Mouse (Mus musculus) MEL (cell line): ENCODE measurements around the gene Slco3a1. TPM values are rescaled to one million over a fixed set of nuclear protein-coding genes. Genes with fewer than 3 reads are reported as not detected.

Experiments used
- DNase-seq: peaks from one replicate; pipeline ENCODE4 v3.0.0; 2011; ENCODE audit warnings: low read depth, low spot score
- H3K27ac ChIP-seq: 2 replicates; pipeline ENCODE4 v1.5.1; 2012; ENCODE audit warnings: low read depth, mild to moderate bottlenecking, control low read depth, low read length, moderate library complexity; ENCODE audit not compliant: control insufficient read depth
- H3K27me3 ChIP-seq, 2 experiments: fragments of 150-350 bp in 1 of 2; sonication (generic) in 1 of 2; 2 replicates each; pipeline ENCODE4 v1.6.1; 2012; ENCODE audit warnings: low read length in 2 of 2, mild to moderate bottlenecking in 2 of 2, improper control_type of control experiment in 1 of 2, moderate library complexity in 1 of 2; ENCODE audit not compliant: insufficient read depth in 2 of 2, control insufficient read depth in 1 of 2
- H3K36me3 ChIP-seq, 2 experiments: 2 replicates each; pipeline ENCODE4 v1.6.1; 2012 to 2014; ENCODE audit warnings: low read length in 2 of 2, improper control_type of control experiment in 1 of 2, inconsistent platforms in 1 of 2, mild to moderate bottlenecking in 1 of 2; ENCODE audit not compliant: insufficient read depth in 2 of 2, control insufficient read depth in 1 of 2
- H3K4me1 ChIP-seq, 2 experiments: fragments of 150-350 bp in 1 of 2; sonication (generic) in 1 of 2; 2 replicates each; pipeline ENCODE4 v1.6.1; 2012; ENCODE audit warnings: low read length in 2 of 2, improper control_type of control experiment in 1 of 2, mild to moderate bottlenecking in 1 of 2; ENCODE audit not compliant: insufficient read depth in 2 of 2, control insufficient read depth in 1 of 2
- H3K4me3 ChIP-seq, 2 experiments: fragments of 150-350 bp in 1 of 2; sonication (generic) in 1 of 2; 2 replicates each; pipeline ENCODE4 v1.5.1; 2012; ENCODE audit warnings: low read depth in 2 of 2, low read length in 2 of 2, mild to moderate bottlenecking in 2 of 2, moderate library complexity in 2 of 2, control low read depth in 1 of 2, improper control_type of control experiment in 1 of 2; ENCODE audit not compliant: control insufficient read depth in 1 of 2, insufficient read depth in 1 of 2
- H3K79me2 ChIP-seq: 2 replicates; pipeline ENCODE4 v1.6.1; 2012; ENCODE audit warnings: mild to moderate bottlenecking, low read length, moderate library complexity; ENCODE audit not compliant: control insufficient read depth, poor library complexity, insufficient read depth
- H3K9ac ChIP-seq: 2 replicates; pipeline ENCODE4 v1.6.1; 2012; ENCODE audit warnings: low read depth, mild to moderate bottlenecking, control low read depth, low read length, moderate library complexity; ENCODE audit not compliant: control insufficient read depth, poor library complexity, severe bottlenecking
- H3K9me3 ChIP-seq: fragments of 150-350 bp; sonication (generic); replicated peaks from 2 replicates; pipeline ENCODE4 v1.6.1; 2012; ENCODE audit warnings: mild to moderate bottlenecking, low read length, improper control_type of control experiment, moderate library complexity; ENCODE audit not compliant: insufficient read depth
- BHLHE40 ChIP-seq: IDR thresholded peaks from 2 replicates; pipeline ENCODE4 v1.6.1; 2012; ENCODE audit warnings: low read depth, mild to moderate bottlenecking, inconsistent platforms, low read length, improper control_type of control experiment, borderline replicate concordance
- CHD1 ChIP-seq: IDR thresholded peaks from 2 replicates; pipeline ENCODE4 v1.6.1; 2012; ENCODE audit warnings: low read depth, mild to moderate bottlenecking, inconsistent platforms, low read length, improper control_type of control experiment
- CHD2 ChIP-seq: IDR thresholded peaks from 2 replicates; pipeline ENCODE4 v1.6.1; 2011; ENCODE audit warnings: low read length, improper control_type of control experiment
- E2F4 ChIP-seq: IDR thresholded peaks from 2 replicates; pipeline ENCODE4 v1.6.1; 2011; ENCODE audit warnings: low read depth, low read length, improper control_type of control experiment, borderline replicate concordance
- ELF1 ChIP-seq: IDR thresholded peaks from 2 replicates; pipeline ENCODE4 v1.6.1; 2014; ENCODE audit warnings: low read depth, mild to moderate bottlenecking, inconsistent platforms, low read length, improper control_type of control experiment, moderate library complexity
- EP300 ChIP-seq, 2 experiments: IDR thresholded peaks; 2 replicates each; pipeline ENCODE4 v1.6.1; 2011; ENCODE audit warnings: improper control_type of control experiment in 2 of 2, low read length in 2 of 2, low read depth in 1 of 2, mild to moderate bottlenecking in 1 of 2
- ETS1 ChIP-seq: IDR thresholded peaks from 2 replicates; pipeline ENCODE4 v1.6.1; 2012; ENCODE audit warnings: low read depth, mild to moderate bottlenecking, inconsistent platforms, low read length, improper control_type of control experiment, moderate library complexity
- GATA1 ChIP-seq: IDR thresholded peaks from 2 replicates; pipeline ENCODE4 v1.6.1; 2011; ENCODE audit warnings: low read depth, low read length, improper control_type of control experiment
- JUND ChIP-seq: IDR thresholded peaks from 2 replicates; pipeline ENCODE4 v1.6.1; 2011; ENCODE audit warnings: low read depth, mild to moderate bottlenecking, improper control_type of control experiment, low read length
- KAT2A ChIP-seq: conservative IDR thresholded peaks from 2 replicates; pipeline ENCODE4 v1.6.1; 2012; ENCODE audit warnings: low read depth, low read length, improper control_type of control experiment, inconsistent platforms
- MAFK ChIP-seq: IDR thresholded peaks from 2 replicates; pipeline ENCODE4 v1.6.1; 2011; ENCODE audit warnings: low read depth, mild to moderate bottlenecking, low read length, improper control_type of control experiment, borderline replicate concordance
- MAX ChIP-seq: IDR thresholded peaks from 2 replicates; pipeline ENCODE4 v1.6.1; 2011; ENCODE audit warnings: low read length, improper control_type of control experiment
- MAZ ChIP-seq: IDR thresholded peaks from 2 replicates; pipeline ENCODE4 v1.6.1; 2012; ENCODE audit warnings: low read depth, mild to moderate bottlenecking, inconsistent platforms, low read length, improper control_type of control experiment
- MEF2A ChIP-seq: IDR thresholded peaks from 2 replicates; pipeline ENCODE4 v1.6.1; 2014; ENCODE audit warnings: low read depth, mild to moderate bottlenecking, inconsistent platforms, low read length, improper control_type of control experiment; ENCODE audit not compliant: poor library complexity, insufficient replicate concordance, severe bottlenecking; ENCODE audit errors: extremely low read depth
- MYC ChIP-seq: IDR thresholded peaks from 2 replicates; pipeline ENCODE4 v1.6.1; 2011; ENCODE audit warnings: low read depth, mild to moderate bottlenecking, low read length, improper control_type of control experiment, moderate library complexity
- POLR2A ChIP-seq, 2 experiments: IDR thresholded peaks; 2 replicates each; pipeline ENCODE4 v1.6.1; 2011 to 2012; ENCODE audit warnings: low read length in 2 of 2, mild to moderate bottlenecking in 2 of 2, control low read depth in 1 of 2, improper control_type of control experiment in 1 of 2, low read depth in 1 of 2, moderate library complexity in 1 of 2; ENCODE audit not compliant: control insufficient read depth in 1 of 2, insufficient read depth in 1 of 2, poor library complexity in 1 of 2
- POLR2AphosphoS5 ChIP-seq: IDR thresholded peaks from 2 replicates; pipeline ENCODE4 v1.6.1; 2012; ENCODE audit warnings: low read depth, borderline replicate concordance, mild to moderate bottlenecking, inconsistent platforms, low read length, moderate library complexity, mixed read lengths
- RAD21 ChIP-seq: IDR thresholded peaks from 2 replicates; pipeline ENCODE4 v1.6.1; 2011; ENCODE audit warnings: mild to moderate bottlenecking, low read depth, low read length, improper control_type of control experiment
- RCOR1 ChIP-seq: IDR thresholded peaks from 2 replicates; pipeline ENCODE4 v1.6.1; 2012; ENCODE audit warnings: low read depth, mild to moderate bottlenecking, inconsistent platforms, low read length, improper control_type of control experiment
- SIN3A ChIP-seq: IDR thresholded peaks from 2 replicates; pipeline ENCODE4 v1.6.1; 2012; ENCODE audit warnings: low read length, improper control_type of control experiment, inconsistent platforms
- SMC3 ChIP-seq: IDR thresholded peaks from 2 replicates; pipeline ENCODE4 v1.6.1; 2011; ENCODE audit warnings: low read depth, low read length, improper control_type of control experiment
- TBP ChIP-seq: IDR thresholded peaks from 2 replicates; pipeline ENCODE4 v1.8.0; 2011; ENCODE audit warnings: low read depth, low read length, improper control_type of control experiment
- USF1 ChIP-seq: IDR thresholded peaks from 2 replicates; pipeline ENCODE4 v1.6.1; 2014; ENCODE audit warnings: low read depth, mild to moderate bottlenecking, inconsistent platforms, low read length, improper control_type of control experiment, moderate library complexity
- USF2 ChIP-seq, 2 experiments: IDR thresholded peaks; 2 replicates each; pipeline ENCODE4 v1.6.1; 2011 to 2012; ENCODE audit warnings: improper control_type of control experiment in 2 of 2, low read length in 2 of 2, borderline replicate concordance in 1 of 2, inconsistent platforms in 1 of 2, low read depth in 1 of 2, mild to moderate bottlenecking in 1 of 2; ENCODE audit not compliant: insufficient read depth in 1 of 2
- ZC3H11A ChIP-seq: IDR thresholded peaks from 2 replicates; pipeline ENCODE4 v1.6.1; 2012; ENCODE audit warnings: low read depth, mild to moderate bottlenecking, inconsistent platforms, low read length, improper control_type of control experiment
- ZKSCAN1 ChIP-seq: IDR thresholded peaks from 2 replicates; pipeline ENCODE4 v1.6.1; 2012; ENCODE audit warnings: low read depth, mild to moderate bottlenecking, inconsistent platforms, low read length, improper control_type of control experiment, moderate library complexity
- ZNF384 ChIP-seq: IDR thresholded peaks from 2 replicates; pipeline ENCODE4 v1.6.1; 2012; ENCODE audit warnings: low read depth, mild to moderate bottlenecking, inconsistent platforms, low read length, improper control_type of control experiment
- polyA plus RNA-seq, 2 experiments: library from polyadenylated mRNA; stranded (reverse) in 1 of 2; unstranded in 1 of 2; fragments of >175 nt in 1 of 2; fragments of >200 nt in 1 of 2; gene quantifications; 2 replicates each; pipeline versions ENCODE4 v1.2.1 to v1.2.4; 2012; ENCODE audit warnings: low replicate concordance in 2 of 2, low read depth in 1 of 2; ENCODE audit not compliant: insufficient read length in 2 of 2, insufficient read depth in 1 of 2, missing spikeins in 1 of 2
- total RNA-seq: library from RNA; depleted of rRNA; stranded (reverse); fragments of 300-350 nt; gene quantifications from 2 replicates; pipeline ENCODE4 v1.2.3, GENCODE M21; 2012

Slco3a1 gene
- total and polyA plus RNA-seq, 3 experiments, result 17.6 to 20.9 TPM; not detected in 1

DNA sequence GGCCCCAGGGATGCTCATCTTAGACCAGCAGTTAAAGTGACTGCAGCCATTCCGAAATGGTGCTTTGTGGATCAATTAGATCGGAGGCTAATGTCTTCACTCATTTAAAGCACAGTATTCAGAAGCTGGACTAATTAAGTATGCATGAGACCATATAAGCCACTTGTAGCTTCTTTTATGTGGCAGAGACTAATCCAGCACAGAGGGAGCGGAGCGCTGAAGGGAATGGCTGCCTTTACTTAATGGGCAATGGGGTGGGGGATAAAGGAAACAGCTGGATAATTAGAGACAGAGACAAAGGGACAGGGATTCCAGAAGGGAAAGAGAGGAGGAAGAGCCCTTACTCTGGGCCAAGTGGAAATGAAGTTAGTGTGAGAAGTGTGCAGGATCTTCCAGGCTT, 46.4 kb downstream of the Slco3a1 start (continued):
- TF ChIP-seq SIN3A, result no peak

DNA sequence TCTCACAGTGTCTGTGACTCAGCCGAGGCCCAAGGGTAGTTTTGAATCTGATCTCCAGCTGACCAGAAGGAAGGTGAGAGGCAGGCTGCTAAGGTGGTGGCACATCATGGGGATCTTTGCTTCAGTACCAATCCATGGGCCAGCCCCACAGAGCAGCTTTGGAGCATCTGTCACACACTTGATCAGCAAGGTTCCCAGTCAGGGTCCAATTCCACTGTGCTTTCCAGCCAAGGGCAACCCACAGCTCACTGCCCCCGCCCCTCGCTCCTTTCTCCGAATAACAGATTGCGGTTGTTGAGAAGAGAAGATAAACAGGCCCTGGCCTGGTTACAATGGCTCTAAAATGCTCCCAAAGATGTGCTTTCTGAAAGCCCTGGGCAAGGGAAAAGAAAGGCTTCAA, 47.7 kb downstream of the Slco3a1 start:
- TF ChIP-seq USF2 (IDR thresholded peaks at IDR 0.05; ENCODE audit: borderline replicate concordance in 1 of 2, insufficient read depth in 1 of 2, low read depth in 1 of 2, low read length in 2 of 2), result no peak
- TF ChIP-seq BHLHE40, result no peak
- no peak for TF ChIP-seq ZC3H11A
- no peak for TF ChIP-seq TBP
- no peak for TF ChIP-seq KAT2A
- TF ChIP-seq ZKSCAN1, result no peak
- no peak for TF ChIP-seq MAFK
- TF ChIP-seq JUND, result no peak
- TF ChIP-seq MYC, result no peak
- no peak for TF ChIP-seq ZNF384
- no peak for TF ChIP-seq USF1
- no peak for TF ChIP-seq RAD21
- TF ChIP-seq POLR2AphosphoS5, result no peak
- TF ChIP-seq E2F4, result no peak
- no peak for TF ChIP-seq POLR2A (IDR thresholded peaks at IDR 0.05; ENCODE audit: control insufficient read depth in 1 of 2, insufficient read depth in 1 of 2, low read depth in 1 of 2, low read length in 2 of 2, poor library complexity in 1 of 2)
- no peak for TF ChIP-seq GATA1
- TF ChIP-seq CHD2, result no peak
- no peak for TF ChIP-seq MAX
- TF ChIP-seq MEF2A, result no peak
- TF ChIP-seq, all 39 proteins: peak for 0
- Histone ChIP-seq H3K4me1 (no peaks in the 10 kb centered on the region), H3K79me2 (0 out of 2 replicates have a peak, but pooled peaks cover 2% of the 10 kb centered on the region), H3K9me3 (no peaks in the 10 kb centered on the region), H3K36me3 (no peaks in the 10 kb centered on the region), H3K27me3 (no peaks in the 10 kb centered on the region), H3K4me3 (no peak overlapping the region), H3K27ac (no peak overlapping the region), H3K9ac (no peak overlapping the region)
- no peak for DNase-seq

DNA sequence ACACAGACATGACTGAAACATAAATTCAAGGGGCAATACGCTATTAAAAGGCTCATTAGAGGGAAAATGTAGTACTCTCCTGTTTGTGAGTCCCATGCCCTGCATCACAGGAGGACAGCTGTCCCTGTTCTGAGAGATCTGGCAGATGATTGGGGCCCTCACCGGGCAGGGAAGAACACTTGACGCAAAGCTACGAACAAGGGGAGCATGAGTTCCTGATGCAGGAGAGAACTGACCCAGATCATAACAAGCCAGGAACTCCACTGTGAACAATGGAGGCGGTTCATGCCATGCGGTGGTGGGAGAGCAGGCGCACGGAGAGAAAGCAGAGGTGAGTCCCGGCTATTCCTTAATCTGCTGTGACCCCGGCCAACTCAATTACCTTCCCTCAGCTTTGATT, 48.9 kb downstream of the Slco3a1 start:
- H3K27me3 ChIP-seq, result no peaks in the 10 kb centered on the region
- no peak overlapping the region for H3K9ac ChIP-seq
- H3K4me3 ChIP-seq, result no peak overlapping the region
- H3K9me3 ChIP-seq, result no peaks in the 10 kb centered on the region
- H3K27ac ChIP-seq, result no peak overlapping the region
- no peaks in the 10 kb centered on the region for H3K36me3 ChIP-seq
- no peaks in the 10 kb centered on the region for H3K4me1 ChIP-seq
- no peak for TF ChIP-seq JUND
- no peak for TF ChIP-seq MAZ
- TF ChIP-seq CHD1, result no peak
- no peak for TF ChIP-seq CHD2
- TF ChIP-seq EP300 (IDR thresholded peaks at IDR 0.05; ENCODE audit: low read depth in 1 of 2, low read length in 2 of 2), result no peak
- TF ChIP-seq MEF2A, result no peak
- no peak for TF ChIP-seq SIN3A
- TF ChIP-seq SMC3, result no peak
- TF ChIP-seq ELF1, result no peak
- no peak for TF ChIP-seq ETS1
- no peak for TF ChIP-seq POLR2AphosphoS5
- TF ChIP-seq RCOR1, result no peak
- no peak for TF ChIP-seq TBP
- TF ChIP-seq MAFK, result no peak
- H3K79me2 ChIP-seq, result 0 out of 2 replicates have a peak, but pooled peaks cover 2% of the 10 kb centered on the region
- no peak for DNase-seq
